Mouse (Mus musculus): ENCODE measurements around the gene Ankrd55.

DNA sequence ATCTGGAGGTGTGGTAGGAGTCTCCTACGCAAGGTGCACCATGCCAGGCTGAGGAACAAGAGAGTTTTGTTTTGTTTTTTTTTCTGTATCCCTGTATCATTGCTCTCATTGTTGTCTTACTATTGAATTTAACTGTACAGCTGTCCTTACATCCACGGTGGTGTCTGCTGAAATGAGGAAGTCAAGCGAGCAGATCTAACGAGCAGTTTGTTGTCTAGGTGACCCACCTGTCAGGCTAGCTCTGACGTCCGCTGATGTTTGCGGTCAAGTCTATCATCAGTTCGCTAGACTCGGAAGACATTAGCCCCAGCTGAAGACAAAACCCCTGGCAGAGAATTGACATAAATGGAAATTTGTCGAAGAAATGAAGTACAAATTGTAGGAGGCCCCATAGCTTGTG is 66.7 kb downstream of the Ankrd55 start:
- TF ChIP-seq MAFK (IDR thresholded peaks at IDR 0.05; ENCODE audit: borderline replicate concordance, low read depth, low read length): no peak
- no peak for TF ChIP-seq CTCF (IDR thresholded peaks at IDR 0.05 in 2 of 3, conservative IDR thresholded peaks at IDR 0.05 in 1 of 3; ENCODE audit: control insufficient read depth in 1 of 3, insufficient read depth in 1 of 3, low read depth in 2 of 3, low read length in 3 of 3, poor library complexity in 1 of 3, severe bottlenecking in 1 of 3)
- TF ChIP-seq ZMIZ1 (IDR thresholded peaks at IDR 0.05; ENCODE audit: low read depth, low read length): no peak
- no peak for TF ChIP-seq CHD1 (IDR thresholded peaks at IDR 0.05; ENCODE audit: low read depth, low read length)
- 0 out of 2 replicates have a peak, but pooled peaks have one; percentile 11 for TF ChIP-seq MYB (IDR thresholded peaks at IDR 0.05; ENCODE audit: low read depth, low read length)
- no peak for TF ChIP-seq BHLHE40 (IDR thresholded peaks at IDR 0.05; ENCODE audit: borderline replicate concordance, low read depth, low read length)
